Mouse (Mus musculus) B cell, adult 62 days (primary cell): ENCODE data around the gene Brs3. TPM values are rescaled to one million over a fixed set of nuclear protein-coding genes. Genes with fewer than 3 reads are reported as not detected.

Source experiments
- total RNA-seq: library from RNA; stranded (reverse); gene quantifications from 4 replicates; pipeline ENCODE4 v1.2.4, GENCODE M21; 2023

Gene Brs3
- total RNA-seq, result not detected in 4 replicates

GRCm38 (mm10) chrX:57042774-57043173 is at the start of gene Brs3:
Brs3 (plus strand) TSS chrX:57043074.

GRCm38 (mm10) chrX:57053174-57053992 is 10.5 kb downstream of the Brs3 start, which contains the start of gene Htatsf1:
Htatsf1 (plus strand) TSS chrX:57053583.

GRCm38 (mm10) chrX:57087806-57088205 is 44.9 kb downstream of the Brs3 start, which contains the start of gene Vgll1:
Vgll1 (plus strand) TSS chrX:57088106.

Other genes starting within 250 kb of the Brs3 start
- gene Map7d3, start 220.7 kb upstream of the Brs3 start, total RNA-seq, result 0.64 to 0.91 TPM (median 0.70 TPM) in 4 replicates
- not detected in 4 replicates for gene Adgrg4, start 172.9 kb upstream of the Brs3 start, total RNA-seq
- gene Htatsf1, start 10.5 kb downstream of the Brs3 start, total RNA-seq, result 40.8 to 46.0 TPM (median 43.8 TPM) in 4 replicates
- gene Vgll1, start 45.0 kb downstream of the Brs3 start, total RNA-seq, result not detected in 4 replicates
- gene Cd40lg, start 169.1 kb downstream of the Brs3 start, total RNA-seq, result not detected in 4 replicates